Mouse (Mus musculus): ENCODE measurements around the gene Hist1h2ag.
A peak's percentile ranks its signal among the peaks of the same experiment; 100 is the strongest.
"Not testable (repeated sequence)": the region's sequence is repeated elsewhere in the genome, so short reads cannot be mapped to it uniquely, and the experiment has no call there.

Gene Hist1h2ag

DNA sequence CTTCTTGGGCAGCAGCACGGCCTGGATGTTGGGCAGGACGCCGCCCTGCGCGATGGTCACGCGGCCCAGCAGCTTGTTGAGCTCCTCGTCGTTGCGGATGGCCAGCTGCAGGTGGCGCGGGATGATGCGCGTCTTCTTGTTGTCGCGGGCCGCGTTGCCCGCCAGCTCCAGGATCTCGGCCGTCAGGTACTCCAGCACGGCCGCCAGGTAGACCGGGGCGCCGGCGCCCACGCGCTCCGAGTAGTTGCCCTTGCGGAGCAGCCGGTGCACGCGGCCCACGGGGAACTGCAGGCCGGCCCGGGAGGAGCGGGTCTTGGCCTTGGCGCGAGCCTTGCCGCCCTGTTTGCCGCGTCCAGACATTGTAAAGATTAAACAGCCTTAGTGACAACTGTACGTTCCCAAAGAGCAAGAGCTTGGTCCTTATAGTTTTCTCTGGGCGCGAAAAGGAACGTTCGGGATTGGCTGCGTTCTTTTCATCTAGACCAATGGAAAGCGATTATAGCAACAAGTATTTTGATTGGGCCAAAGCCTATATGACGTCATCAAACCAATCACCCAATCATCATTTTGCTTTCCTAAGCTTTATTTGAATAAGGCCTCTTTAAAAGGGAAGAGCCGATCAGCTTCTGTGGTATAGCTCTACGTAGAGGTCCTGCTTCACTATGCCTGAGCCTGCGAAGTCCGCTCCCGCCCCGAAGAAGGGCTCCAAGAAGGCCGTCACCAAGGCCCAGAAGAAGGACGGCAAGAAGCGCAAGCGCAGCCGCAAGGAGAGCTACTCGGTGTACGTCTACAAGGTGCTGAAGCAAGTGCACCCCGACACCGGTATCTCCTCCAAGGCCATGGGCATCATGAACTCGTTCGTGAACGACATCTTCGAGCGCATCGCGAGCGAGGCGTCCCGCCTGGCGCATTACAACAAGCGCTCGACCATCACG lies at the start of gene Hist1h2ag, which contains the start of gene Hist1h2bj:
Hist1h2ag (minus strand) TSS at position 377 of the 935 bp plus-strand sequence.
Hist1h2bj (plus strand) TSS at position 647 of the 935 bp plus-strand sequence.
- DNase-seq (ENCODE audit: low read depth, low spot score): peak; percentile 98

DNA sequence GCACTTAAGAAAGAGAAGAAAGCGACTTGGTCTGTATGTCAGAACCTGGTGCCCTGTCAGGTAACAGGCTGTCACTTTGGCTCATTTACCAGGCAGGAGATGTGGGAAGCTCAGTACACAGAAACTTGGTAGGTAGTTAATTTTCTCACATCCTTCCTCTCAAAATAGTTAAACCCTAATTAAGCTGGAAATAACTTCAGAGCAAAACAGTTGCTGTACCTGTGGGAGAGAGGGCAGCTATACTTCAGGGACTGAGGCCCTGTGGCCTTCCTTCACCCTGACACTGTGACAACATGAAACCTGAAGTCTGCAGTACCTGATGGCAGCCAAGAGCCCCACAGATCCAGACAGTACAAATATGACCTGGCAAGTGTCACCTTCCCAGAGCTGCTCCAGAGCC lies 41.4 kb upstream of the Hist1h2ag start, which contains the start of gene Vmn1r188:
Vmn1r188 (plus strand) TSS at position 301 of the 400 bp plus-strand sequence.
- DNase-seq (ENCODE audit: low read depth, low spot score): not testable (repeated sequence)

DNA sequence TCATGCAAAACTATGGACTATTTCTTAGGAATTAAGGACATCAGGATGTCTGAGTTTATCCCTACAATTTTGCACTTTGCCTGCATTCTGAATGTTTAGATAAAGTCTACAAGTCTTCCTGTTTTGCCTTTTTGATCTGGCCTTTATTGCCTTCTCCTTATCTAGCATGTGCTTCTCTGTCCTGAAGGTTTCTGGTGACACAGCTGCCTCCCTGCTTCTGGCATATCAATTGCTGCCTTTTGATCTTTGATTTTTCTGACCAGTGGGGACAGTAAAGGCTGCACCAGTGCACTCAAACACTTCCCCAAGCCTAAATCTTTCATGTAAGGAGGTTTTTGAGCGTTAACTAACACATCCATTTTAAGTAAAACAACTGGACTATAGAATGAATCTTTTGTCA lies 20.7 kb upstream of the Hist1h2ag start:
- no peak for DNase-seq (ENCODE audit: low read depth, low spot score)

GRCm38 (mm10) chr13:22061422-22061821 lies 18.7 kb upstream of the Hist1h2ag start:
- no peak for DNase-seq (ENCODE audit: low read depth, low spot score)

DNA sequence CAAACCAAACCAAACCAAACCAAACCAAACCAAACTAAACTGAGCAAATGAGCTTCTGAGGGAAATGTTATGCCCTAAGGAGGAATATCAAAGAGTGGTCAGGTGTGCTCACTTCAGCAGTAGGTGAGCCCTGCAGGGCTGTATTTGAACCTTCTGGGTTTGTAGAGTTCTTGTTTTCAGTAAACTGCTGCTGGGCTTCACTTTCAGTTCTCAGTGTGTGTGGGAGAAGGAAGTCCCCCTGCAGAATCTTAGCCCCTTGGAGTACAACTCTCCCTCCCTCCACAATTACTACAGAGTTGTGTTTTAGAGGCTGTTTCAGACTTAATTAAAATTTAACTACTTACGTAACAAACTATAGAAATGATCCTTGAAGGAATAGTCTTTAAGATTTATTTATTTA lies 11.0 kb upstream of the Hist1h2ag start:
- peak; percentile 33 for DNase-seq (ENCODE audit: low read depth, low spot score)

GRCm38 (mm10) chr13:22051523-22051859 lies 8.7 kb upstream of the Hist1h2ag start:
- no peak for DNase-seq (ENCODE audit: low read depth, low spot score)

- DNase-seq (ENCODE audit: low read depth, low spot score): peak; percentile 98
Measured at GRCm38 (mm10) chr13:22050591-22051522, 8.1 kb upstream of the Hist1h2ag start.

GRCm38 (mm10) chr13:22049737-22050440 lies 7.1 kb upstream of the Hist1h2ag start:
- peak; percentile 89 for DNase-seq (ENCODE audit: low read depth, low spot score)

DNA sequence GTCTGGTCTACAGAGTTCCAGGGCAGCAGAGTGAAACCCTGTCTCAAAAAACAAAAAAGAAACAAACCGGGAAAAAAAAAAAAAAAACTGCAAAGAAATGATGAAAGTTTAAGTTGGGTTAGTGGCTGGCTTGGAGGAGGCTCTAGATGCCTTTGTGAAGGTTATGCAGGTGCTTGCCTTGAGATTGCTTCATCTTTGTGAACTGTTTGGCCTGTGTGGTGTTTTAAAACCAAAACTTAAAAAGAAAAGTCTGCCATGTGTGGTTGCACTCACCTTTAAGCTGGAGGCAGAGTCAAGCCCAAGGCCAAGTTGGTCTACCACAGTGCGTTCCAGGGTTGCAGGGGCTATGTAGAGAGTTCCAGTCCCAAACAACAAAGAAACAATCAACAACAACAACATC lies 6.3 kb upstream of the Hist1h2ag start:
- no peak for DNase-seq (ENCODE audit: low read depth, low spot score)

DNA sequence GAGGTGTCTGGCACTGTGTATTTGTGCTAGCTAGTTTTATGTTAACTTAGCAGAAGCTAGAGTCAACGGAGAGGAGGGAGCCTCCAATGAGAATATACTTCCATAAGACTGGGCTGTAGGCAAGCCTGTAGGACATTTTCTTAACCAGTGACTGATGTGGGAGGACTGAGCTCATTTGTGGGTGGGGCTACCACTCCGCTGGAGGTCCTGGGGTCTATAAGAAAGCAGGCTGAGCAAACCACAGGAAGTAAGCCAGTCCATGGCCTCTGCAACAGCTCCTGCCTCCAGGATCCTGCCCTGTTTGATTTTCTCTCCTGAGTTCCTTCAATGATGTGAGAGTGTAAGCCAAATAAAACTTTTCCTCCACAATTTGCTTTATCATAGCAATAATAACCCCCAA lies 2.6 kb upstream of the Hist1h2ag start:
- DNase-seq (ENCODE audit: low read depth, low spot score): no peak

- no peak for DNase-seq (ENCODE audit: low read depth, low spot score)
Measured at GRCm38 (mm10) chr13:22044432-22045155, 1.9 kb upstream of the Hist1h2ag start.

- DNase-seq (ENCODE audit: low read depth, low spot score): peak; percentile 76
Measured at GRCm38 (mm10) chr13:22043503-22044431, 1.0 kb upstream of the Hist1h2ag start.

DNA sequence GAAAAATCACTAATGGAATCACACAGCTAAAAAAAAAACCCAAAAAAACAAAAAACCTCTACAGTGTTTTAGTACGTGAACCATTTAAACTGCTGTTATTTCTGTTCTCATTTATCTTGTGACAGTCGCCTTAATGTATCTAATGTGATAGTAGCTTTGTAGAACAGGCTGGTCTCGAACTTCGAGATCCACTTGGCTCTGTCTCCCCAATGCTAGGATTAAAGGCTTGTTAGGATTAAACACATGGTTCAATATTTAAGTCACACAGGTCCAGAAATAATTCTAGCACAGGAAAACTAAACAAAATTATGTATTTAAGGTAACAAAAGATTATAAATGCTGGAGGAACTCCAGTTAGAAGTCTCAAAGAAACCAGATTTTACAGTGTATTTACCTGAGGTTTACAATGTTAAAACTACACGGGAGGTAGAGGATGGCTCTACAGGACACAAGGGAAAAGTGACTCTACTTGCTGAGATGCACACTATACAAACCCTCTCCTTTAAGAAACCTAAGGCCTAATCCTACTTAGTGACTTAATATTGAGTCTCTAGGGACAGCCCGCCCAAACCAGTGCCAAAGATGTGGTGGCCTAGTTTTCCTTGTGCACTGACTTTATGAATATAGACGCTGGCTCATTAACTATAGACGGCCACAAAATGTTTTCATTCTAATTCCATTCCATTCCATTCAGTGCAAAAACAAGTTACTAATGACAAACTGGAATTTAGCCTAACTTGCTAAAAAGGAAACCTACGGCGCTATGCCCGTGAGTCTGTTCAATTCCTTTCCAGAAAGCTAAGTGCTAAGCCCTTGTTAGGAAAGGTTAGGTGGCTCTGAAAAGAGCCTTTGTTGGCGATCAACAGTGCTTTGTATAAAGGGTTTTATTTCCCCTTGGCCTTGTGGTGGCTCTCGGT lies 835 bp downstream of the Hist1h2ag start:
- DNase-seq (ENCODE audit: low read depth, low spot score): peak; percentile 75

DNA sequence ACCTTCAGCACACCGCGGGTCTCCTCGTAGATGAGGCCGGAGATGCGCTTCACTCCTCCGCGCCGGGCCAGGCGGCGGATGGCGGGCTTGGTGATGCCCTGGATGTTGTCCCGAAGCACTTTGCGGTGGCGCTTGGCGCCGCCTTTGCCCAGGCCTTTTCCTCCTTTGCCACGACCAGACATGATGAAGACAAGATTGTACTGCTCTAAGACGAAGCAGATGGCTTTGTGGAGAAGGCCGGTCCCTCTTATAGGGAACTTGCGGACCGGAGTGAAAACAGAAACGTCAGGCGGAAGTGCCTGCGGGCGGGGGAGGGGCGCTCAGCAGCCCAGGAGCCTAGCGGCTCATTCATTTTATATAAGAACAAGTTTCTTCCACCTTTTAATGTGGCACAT lies 1.6 kb downstream of the Hist1h2ag start, which contains the start of gene Hist1h4i:
Hist1h4i (minus strand) TSS at position 221 of the 395 bp plus-strand sequence.
- peak; percentile 97 for DNase-seq (ENCODE audit: low read depth, low spot score)

DNA sequence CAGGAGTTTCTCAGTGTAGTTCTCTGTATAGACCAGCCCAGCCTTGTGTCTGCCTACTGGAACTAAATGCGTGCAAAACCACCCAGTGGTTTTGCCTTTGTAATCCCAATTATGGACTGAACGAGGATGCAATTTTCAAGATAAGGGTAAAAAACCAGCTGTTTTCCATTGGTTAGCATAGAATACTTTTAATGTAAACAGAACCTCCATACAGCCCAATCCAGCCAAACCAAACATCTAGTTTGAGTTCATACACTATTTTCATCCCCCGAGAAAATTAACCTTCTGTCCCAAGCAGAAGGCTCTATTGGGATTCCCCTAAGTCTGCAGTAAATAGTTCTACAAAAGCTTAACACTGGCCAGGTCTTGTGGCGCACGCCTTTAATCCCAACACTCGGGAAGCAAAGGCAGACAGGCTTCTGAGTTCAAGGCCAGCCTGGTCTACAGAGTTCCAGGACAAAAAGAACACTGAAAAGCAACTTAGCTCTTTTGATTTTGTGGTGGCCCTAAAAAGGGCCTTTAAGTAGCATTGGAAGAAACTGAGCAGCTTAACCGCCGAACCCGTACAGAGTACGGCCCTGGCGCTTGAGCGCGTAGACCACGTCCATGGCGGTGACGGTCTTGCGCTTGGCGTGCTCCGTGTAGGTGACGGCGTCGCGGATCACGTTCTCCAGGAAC lies 2.1 kb downstream of the Hist1h2ag start:
- peak; percentile 78 for DNase-seq (ENCODE audit: low read depth, low spot score)

DNA sequence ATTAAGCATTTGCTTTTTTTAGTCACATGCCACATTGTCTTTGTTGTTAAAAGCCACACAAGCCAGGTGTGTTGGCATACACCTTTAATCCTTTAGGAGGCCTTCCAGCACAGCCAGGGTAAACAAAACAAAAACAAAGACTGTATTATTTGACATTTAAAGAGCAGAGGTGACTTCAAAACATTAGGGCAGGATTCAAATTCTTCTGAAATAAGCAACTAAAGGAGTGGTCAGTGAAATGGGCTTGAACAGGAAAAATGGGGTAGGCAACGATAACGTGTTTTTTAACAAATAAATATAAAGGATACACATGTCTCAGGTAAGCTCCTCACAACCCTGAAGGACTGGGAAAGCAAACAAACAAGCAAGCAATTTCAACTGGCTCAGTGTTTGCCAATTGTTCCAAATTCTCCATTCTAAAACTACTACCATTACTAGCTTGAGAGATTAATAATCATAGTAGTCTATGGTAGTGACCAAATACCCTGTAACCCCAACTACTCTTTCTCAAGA lies 2.7 kb downstream of the Hist1h2ag start:
- no peak for DNase-seq (ENCODE audit: low read depth, low spot score)

DNA sequence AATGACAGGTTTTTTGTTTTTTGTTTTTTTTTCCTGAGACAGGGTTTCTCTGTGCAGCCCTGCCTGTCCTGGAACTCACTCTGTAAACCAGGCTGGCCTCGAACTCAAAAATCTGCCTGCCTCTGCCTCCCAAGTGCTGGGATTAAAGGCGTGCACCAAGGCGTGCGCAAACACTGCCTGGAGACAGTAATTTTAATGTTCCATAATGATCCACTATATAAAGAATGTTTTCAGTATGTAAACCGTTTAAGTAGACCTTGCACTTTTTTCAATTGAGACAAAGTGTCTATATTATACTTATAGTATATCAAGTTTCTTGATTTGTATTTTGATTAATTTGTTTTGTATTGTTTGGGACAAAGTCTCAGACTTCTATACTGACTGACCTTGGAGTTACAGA lies 3.4 kb downstream of the Hist1h2ag start:
- DNase-seq (ENCODE audit: low read depth, low spot score): no peak

GRCm38 (mm10) chr13:22037415-22037814 lies 5.3 kb downstream of the Hist1h2ag start:
- peak; percentile 10 for DNase-seq (ENCODE audit: low read depth, low spot score)

Measured in A20 (cell line).